Mouse (Mus musculus): Measurements from ENCODE around the gene Slc38a3.

The Slc38a3 gene

DNA sequence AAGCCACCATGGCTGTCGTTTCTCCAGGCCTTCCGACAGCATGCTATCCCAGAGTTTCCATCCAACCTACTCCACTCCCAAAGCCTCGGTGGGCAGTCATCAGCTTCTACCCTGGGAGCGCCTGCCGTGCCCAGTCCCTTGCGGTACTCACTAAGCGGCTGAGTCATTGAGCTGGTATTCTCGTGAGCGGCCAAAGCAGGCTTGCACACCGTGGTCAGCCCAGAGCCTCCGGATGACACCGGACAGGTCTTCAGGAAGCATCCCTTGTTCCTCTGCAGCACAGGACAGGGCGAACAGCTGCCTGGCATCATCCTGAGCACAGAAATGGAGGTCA, 49.8 kb downstream of the Slc38a3 start:
- no peak for DNase-seq (ENCODE audit: low spot score in 2 of 2)

DNA sequence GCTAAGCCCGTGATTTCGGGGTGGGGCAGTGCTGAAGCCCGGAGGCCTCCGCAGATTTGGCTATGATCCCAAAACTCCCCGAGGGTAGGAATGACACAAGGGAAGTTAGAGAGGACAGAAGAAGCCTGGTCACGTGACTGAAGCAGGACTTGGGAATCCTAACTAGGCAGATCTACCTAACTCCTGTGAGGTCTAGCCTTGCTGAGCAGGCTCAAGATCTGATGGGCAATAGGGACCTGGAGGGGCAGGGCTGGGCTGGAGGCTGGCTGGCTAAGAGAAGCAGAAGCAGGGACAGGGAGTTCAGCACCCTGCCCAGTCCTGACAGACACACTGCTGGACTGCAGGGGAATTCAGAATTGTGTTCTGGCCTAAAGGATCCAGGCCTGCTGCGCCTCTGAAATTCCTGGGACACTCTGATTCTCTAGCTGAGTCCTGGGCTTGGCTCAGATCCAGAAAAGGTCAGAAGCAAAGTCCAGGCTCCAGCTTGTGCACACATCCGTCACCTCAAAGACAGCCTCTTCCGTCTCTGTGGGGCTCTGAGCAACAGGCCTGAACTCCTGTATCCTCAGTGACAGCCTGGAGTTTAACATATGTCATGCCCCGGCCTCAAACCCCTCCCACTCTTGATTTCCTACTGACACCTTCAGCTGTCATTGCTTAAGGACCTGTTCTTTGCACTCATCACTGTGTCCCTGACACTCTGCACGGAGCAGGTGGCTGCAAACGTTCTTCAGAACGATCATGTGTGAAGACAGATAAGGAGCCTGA, 50.4 kb downstream of the Slc38a3 start:
- DNase-seq (ENCODE audit: low spot score in 2 of 2), result no peak

DNA sequence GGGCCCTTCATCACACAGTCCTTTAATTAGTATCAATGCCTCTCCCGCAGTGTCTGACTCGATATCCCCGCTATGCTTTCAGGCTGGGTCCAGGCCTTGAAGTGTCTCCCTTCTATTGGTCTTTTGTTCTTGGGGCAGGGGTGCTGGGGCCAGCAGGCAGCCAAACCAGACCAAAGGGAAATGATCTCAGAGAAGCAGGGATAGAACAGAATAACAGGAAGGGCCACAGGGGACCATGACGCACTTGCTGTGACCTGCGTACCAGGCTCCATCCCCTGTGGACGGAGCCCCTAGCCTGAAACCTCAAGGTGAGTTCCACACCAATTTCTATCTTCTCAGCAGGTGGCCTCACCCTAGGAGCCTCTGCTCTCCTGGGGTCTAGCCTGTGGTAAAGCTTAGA, 51.2 kb downstream of the Slc38a3 start:
- no peak for DNase-seq (ENCODE audit: low spot score in 2 of 2)

DNA sequence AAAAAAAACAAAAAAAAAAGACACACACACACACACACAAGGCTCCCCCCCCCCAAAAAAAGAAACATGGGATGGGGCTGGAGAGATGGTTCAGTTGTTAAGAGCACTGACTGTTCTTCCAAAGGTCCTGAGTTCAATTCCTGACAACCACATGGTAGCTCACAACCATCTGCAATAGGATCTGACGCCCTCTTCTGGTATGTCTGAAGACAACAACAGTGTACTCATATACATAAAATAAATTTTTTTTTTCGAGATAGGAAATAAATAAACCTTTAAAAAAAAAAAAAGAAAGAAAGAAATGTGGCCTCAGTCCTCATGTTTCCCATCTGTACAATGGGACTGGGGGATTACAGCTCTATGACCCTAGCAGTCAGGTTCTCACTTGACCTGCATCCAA, 51.9 kb downstream of the Slc38a3 start:
- no peak for DNase-seq (ENCODE audit: low spot score in 2 of 2)

DNA sequence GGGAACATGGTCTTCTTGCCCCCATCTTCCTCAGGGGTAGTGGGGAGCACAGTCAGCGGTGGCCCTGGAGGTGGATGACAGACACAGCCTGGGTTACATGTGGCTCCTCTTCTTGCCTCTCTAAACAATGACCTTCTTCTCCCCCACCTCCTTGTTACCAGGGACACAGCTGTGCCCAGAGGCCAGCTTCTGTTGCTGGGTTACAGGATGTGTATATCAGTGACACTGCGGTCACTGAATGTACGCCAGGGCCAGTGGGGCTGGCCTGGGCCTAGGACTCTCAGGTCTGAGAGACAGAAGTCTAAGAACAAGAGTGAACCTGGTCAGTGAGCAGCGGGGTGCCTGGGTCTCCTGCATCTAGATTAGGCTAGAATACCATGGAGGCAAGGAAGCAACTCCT, 54.3 kb downstream of the Slc38a3 start:
- DNase-seq (ENCODE audit: low spot score in 2 of 2), result no peak

DNA sequence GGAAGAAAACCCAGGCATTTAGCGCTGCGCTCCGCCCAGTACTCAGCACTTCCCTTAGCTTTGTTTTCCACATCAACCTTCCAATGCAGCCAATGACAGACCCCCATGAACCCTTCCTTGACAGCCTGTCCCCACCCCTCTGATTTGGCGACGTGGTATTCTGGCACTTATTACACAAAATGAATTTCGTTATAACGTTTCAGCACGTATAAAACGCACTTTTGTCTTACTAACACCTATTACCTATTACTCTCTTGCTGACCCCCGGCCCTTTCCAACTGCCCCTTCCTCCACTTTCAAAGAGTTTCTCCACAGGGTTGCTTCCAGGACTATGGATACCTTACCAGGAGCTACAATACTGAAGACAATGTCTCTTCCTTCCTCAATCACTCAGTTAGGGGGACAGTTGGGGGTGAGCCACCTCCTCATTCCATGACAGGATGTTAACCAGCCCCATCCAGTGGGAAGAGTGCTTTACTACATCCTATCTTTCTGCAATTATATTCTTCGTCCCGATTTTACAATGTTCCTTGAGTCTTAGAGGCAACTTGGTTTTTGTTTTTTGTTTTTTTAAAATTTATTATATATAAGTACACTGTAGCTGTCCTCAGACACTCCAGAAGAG, 56.3 kb downstream of the Slc38a3 start:
- no peak for DNase-seq (ENCODE audit: low spot score in 2 of 2)

DNA sequence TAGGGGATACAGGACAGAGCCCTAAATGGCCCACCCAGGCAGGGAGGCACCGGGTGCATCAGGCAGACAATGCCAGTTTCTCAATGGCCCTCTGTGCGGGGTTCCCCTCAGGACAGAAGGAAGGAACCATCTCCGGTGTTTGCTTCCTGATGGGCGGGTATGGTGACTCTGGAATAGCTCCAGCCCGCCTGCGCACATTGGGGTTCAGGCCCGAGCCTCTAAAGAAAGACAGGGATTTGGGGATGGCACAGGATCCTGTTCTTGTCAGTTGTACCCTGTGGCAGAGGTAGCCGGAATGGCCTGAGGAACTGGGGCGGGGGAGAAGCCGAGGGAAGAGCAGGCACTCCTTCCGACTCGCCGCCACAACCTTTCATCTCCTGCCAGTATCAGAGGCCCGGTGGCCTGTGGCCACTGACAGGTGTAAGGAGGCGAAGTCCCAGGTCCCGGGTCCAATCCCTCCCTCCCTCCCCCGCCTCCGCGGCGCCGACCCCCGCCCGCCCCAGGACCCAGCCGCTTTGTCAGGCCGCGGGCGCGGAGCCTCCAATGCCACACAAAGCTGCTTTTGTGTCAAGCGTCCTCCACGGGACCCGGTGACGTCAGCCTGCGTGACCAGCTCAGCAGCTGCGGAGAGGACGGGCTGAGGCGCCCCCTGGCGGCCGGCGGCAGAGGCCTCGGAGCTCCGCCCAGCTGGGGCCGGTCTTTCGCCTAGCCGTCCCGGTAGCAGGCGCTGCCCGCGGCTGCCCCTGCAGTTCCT, 57.0 kb downstream of the Slc38a3 start:
- DNase-seq (ENCODE audit: low spot score in 2 of 2), result peak; percentile 98

DNA sequence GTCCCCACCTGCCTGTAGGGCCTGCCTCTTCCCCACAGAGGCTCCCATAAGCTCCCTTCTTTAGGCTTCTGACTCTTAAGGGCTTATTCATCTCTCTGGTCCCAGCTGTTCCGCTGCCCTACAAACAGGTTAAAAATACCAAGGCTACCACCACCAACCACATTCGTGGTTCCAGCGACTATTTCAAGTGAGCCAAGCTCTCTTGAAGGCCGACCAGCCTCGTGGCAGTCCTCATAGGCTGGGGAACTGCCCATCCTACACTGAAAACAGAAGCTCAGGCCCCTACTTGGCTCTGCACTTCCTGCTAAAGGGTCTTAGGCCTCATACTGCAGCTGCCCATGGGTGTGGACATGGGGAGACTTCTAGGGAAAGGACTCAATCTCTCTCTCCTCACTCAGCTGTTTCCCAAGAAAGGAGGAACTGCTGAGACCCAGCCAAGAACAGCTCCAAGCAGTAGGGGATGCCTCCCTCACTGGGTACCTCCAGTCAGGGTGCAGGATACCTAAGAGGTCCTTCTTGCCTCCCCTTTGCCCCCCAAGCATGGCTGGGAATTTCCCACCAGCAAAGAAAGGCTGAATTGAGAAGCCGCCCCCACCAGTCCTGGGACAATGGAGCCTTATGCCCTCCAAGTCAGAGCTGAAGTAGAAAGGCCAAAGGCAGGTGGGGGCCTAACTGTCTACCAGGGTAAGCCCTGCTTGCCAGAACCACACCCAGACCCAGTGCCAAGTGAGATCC, 57.7 kb downstream of the Slc38a3 start:
- peak in 1 of 2 experiments; percentile 34 for DNase-seq (ENCODE audit: low spot score in 2 of 2)

DNA sequence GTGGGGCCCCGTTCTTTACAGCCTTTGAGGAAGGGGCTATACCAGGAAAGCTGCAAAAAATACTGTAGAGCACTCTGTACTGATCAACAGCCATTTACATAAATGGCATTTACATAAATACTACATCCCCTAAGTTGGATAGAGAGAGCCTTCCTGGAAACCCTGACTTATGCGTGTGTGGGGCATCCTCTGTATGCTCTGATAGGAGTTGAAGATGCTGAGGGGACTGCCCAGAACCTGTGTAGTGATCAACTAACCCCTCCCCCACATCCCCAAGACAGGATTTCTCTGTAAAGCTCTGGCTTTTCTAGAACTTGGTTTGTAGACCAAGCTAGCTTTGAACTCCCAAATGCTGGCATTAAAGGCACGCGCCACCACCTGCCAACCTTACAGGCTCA, 59.9 kb downstream of the Slc38a3 start:
- no peak for DNase-seq (ENCODE audit: low spot score in 2 of 2)

DNA sequence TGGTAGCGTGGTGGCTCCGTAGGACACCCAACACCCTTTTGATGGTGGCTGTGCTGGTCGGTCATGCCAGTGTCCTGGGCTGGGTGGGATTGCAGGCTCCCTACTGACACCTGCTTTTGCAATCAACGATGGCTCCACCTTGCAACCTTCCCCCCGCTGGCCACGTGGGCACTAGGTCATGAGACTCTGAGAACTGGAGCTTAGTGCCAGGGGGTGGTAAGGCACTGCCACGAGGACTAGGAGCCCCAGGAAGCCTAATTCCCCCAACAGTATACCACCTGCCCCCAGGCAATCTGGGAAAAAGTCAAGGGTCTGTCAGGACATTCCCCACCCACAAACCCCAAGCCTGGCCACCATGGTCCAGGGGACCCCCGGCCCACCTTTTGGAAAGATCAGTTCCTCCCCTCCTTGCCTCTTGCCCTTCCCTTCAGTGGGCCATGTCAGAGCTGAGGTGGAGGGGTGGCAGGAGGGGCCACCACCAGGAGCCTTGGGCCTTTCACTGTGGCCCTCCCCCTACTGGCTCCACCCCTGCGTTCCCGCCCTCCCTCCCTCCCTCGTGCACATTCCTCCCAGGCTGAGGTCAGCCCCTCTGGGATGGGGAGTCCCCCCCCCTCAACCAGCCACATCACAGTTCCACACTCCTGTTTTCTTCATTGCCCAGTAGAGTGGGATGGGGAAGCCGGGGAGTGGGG, 60.4 kb downstream of the Slc38a3 start, which contains the start of gene Sema3b:
Gene Sema3b, minus strand, starts transcription at position 489 of the 692 bp plus-strand sequence.
- no peak for DNase-seq (ENCODE audit: low spot score in 2 of 2)

DNA sequence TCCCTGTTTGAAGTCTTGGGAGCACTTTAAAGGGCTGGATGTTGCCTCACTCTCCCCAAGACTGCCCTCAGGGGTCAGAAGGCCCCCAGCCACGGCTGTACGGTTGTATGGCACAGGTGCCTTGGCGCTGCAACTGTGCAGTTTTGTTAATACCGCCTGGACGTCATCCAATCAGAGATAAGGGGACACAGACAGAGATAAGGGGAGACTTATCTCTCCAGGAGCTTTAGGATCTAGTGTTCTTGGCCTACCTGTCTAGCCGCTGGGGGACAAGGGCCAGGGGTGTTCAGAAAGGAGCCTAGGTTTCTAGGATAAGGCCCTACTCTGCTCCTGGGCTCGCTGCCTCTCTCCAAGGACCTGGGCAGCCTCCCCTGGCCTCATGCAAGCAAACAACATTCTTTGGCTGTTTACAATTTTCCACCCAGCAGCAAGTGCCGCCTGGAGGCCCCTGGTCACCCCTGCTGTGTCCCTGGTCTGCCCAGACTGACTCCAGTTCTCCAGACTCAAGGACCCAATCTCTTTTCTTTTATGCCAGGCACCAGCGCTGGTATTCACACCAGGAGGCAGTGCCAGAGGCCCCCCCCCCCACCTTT, 61.6 kb downstream of the Slc38a3 start:
- no peak for DNase-seq (ENCODE audit: low spot score in 2 of 2)

DNA sequence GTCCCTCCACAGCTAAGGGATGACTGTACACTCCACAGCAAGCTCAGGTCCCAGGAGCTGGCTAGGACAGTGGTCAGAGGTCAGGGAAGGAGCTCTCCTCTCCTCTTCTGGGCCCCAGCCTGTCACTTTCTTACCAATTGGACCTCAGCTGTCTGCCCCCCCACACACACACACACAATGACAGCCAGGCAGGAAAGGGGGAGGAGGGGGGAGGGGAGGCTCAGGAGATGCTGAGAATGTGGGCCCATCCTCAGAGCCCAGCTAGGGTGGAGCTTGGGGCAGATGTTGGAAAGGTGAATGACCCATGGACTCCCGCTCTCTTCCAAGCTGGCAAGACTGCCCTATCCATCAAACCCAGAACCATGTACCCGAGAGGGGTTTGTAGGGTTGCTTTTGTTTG, 62.3 kb downstream of the Slc38a3 start:
- no peak for DNase-seq (ENCODE audit: low spot score in 2 of 2)

DNA sequence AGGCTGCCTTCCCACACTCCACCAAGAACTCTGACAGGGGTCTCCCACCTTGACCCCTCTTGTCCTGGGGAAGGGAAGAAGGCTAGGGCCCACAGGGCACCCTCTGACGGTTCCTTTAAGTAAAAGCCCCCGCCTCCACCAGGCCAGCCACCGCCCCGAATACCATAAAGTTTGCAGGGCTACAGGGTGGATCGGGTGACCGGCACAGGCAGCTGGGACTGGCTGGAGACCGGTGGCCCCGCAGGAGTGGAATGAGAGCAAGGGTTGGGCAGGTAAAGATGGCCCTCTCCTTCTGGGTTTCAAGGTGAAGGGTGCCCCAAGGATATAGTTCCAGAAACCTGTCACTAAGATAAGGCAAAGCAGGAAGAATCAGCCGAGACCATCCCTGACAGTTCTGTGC, 62.7 kb downstream of the Slc38a3 start:
- no peak for DNase-seq (ENCODE audit: low spot score in 2 of 2)

DNA sequence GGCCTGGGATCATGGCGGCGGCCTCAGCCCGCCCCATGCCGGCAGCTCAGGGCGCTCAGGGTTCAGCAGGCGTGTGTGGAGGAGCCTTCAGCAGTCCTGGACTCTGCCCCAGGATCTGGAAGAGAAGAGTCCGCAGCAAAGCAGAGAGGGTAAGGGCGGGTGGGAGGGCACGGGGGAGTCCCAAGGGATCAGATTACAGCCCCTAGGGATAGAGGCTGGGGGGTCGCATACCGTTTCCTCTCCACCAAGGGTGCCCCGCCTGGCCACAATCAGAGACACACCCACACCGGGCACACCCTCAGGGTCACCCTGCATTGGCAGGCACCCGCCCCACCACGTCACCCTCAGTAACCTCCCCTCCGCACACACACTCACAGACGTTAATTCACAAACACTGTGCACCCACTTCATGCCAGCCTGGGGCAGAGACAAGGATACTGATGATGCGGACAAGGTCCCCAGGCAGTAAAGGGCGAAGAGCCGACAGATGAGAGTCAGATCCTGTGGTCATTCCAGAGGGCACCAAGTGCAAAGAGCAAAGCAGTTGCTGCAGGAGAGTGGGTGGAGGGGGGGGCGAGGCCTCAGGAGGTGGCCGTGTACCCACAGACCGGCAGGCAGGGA, 64.2 kb downstream of the Slc38a3 start:
- no peak for DNase-seq (ENCODE audit: low spot score in 2 of 2)

DNA sequence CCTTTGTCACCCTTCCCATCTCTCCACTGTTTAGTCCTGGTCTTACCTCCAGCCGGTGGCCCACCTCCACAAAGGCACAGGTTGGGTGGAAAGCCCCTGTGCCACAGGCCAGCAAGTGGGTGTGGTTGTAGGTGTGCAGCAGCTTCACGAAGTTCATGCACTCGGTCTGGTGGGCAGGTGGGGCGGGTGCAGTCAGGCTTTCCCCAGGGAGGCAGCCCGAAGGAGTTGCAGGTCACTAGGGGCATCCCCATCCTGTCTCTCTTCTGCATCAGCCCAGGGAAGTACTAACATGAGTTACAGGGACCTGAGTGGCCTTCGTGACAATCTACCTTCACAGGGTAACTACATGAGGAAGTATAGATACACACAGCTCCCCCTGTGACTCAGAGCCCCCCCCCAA, 66.1 kb downstream of the Slc38a3 start:
- DNase-seq (ENCODE audit: low spot score in 2 of 2), result no peak

DNA sequence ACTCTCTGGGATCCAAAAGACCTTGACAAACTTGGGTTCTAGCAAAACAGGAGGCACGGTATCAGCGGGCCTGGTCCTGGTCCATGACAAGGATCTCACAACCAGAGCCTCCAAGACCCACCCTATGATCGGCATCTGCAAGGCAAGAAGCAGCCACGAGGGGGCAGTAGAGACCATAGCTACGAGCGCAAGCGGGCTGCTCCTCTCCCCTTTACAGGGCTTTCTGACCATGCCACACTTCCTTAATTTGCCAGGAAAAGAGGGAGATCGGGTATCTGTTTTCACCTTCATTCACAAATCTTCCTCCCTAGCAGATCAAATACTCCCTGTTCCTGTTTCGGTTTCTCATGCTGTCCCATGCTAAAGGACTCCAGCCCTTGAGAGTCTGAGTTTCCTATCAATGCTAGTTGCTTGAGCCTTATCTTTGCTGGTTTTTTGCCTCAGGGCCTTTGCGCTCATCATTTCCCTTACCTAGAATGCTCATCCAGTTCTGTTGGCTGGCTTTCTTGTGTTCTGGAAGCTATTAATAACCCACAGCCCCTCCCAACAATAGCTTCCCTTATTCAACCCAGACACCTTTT, 67.2 kb downstream of the Slc38a3 start:
- peak; percentile 91 to 96 for DNase-seq (ENCODE audit: low spot score in 2 of 2)

DNA sequence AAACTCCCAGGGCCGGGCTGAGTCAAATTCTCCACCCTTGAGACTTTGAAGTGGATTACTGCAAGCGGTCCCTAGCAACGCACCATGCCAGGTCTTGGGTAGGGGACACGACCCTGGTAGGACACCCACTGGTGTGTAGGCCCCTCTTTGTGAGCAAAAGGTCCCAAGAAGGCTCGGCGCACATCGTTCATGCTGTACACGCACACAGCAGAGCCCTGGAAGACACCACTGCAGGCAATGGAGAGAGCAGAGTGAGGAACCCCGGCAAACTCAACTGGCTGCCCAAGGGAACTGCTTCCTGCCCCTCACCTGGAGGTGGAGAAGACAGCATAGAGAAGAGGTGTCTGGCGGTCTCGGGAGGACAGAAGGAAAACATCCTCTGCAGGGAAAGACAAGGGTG, 68.1 kb downstream of the Slc38a3 start:
- DNase-seq (ENCODE audit: low spot score in 2 of 2), result no peak

DNA sequence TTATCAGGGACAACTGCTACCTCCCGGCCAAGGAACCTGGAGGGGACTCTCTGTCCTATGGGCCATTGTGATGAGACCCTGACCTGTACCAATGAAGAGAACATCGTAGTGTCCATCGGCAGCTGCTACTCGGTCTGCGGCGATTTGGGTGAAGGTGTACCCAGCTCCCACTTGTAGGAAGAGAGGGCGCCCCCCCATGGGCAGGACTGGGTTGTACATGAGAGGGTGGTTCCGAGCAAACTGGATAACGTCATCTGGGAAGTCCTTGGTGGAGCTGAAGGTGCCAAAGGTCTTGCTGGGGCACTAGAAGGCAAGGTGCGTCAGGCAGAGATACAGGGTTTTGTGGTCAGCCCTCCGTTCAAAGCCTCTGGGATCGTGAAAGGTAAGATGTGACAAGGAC, 68.6 kb downstream of the Slc38a3 start:
- DNase-seq (ENCODE audit: low spot score in 2 of 2), result no peak
